Mouse (Mus musculus): Measurements from ENCODE around the gene Tmem178b.

DNA sequence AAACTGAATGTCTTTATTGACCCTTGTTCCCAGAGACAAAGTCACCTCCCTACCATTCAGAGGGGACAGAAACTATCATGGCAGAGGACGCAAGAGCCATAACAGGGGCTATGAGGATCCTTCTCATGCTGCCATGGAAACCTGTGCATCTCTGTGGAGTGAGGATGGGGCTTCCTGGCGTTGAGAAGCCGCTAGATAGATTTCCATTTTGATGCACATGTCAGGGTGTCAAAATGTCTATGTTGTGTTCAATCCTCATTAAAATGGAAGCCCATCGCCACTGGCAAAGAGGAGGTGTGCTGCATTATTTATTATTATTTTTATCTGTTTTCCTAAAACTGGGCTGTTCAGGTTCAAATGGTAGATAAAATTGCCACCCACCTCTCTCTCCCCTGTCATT is 307.5 kb downstream of the Tmem178b start:
- TF ChIP-seq CTCF (IDR thresholded peaks at IDR 0.05; ENCODE audit: insufficient read depth, low read length) (no peak), POLR2A (IDR thresholded peaks at IDR 0.05; ENCODE audit: borderline replicate concordance, extremely low read depth, low read depth, low read length) (no peak)
